Mouse (Mus musculus) gastrocnemius, adult 2 months (tissue): ENCODE data around the gene Mogat1. TPM values are rescaled to one million over a fixed set of nuclear protein-coding genes. Genes with fewer than 3 reads are reported as not detected.
A peak's percentile ranks its signal among the peaks of the same experiment; 100 is the strongest.
"Not testable (repeated sequence)": the region's sequence is repeated elsewhere in the genome, so short reads cannot be mapped to it uniquely, and the experiment has no call there.

Source experiments
- DNase-seq: peaks from one replicate; pipeline ENCODE4 v3.0.0; 2022
- H3K27ac ChIP-seq: fragments of 200-600 bp; 2 replicates; pipeline ENCODE4 v1.8.1; 2022; ENCODE audit warnings: mild to moderate bottlenecking
- H3K4me3 ChIP-seq: fragments of 200-600 bp; 2 replicates; pipeline ENCODE4 v1.8.1; 2022; ENCODE audit warnings: mild to moderate bottlenecking, moderate library complexity
- CTCF ChIP-seq: fragments of 200-600 bp; IDR thresholded peaks from 2 replicates; pipeline ENCODE4 v1.8.1; 2022; ENCODE audit warnings: antibody characterized with exemption, mild to moderate bottlenecking, moderate library complexity
- intact Hi-C: fragments of 180-260 bp; cut with DNase I; formaldehyde crosslinking; loops from one replicate; pipeline ENCODE4 v1.15.1; 2025
- total RNA-seq, 2 experiments: library from RNA; stranded (reverse); gene quantifications; 2 replicates each; pipeline ENCODE4 v1.2.3; 2021

The Mogat1 gene
- total RNA-seq, 2 experiments from 2014 or later: not detected

GRCm38 (mm10) chr1:78525189-78525886, 14.5 kb downstream of the Mogat1 start:
- no peak; the same call in none of the 2 replicates for TF ChIP-seq CTCF
- no peak overlapping the region for H3K27ac ChIP-seq
- peak overlapping the region; percentile 55 for H3K4me3 ChIP-seq
- intact Hi-C loops: no loop called here
- peak; percentile 71 for DNase-seq

- TF ChIP-seq CTCF: no peak
- DNase-seq: no peak
- intact Hi-C loops: no loop called here
- Histone ChIP-seq H3K27ac (no peak overlapping the region), H3K4me3 (no peak overlapping the region)
These were observed 17.6 kb downstream of the Mogat1 start for GRCm38 (mm10) chr1:78528356-78528755.

GRCm38 (mm10) chr1:78529011-78529410, 18.2 kb downstream of the Mogat1 start:
- no peak for DNase-seq
- no peak for TF ChIP-seq CTCF
- intact Hi-C loops: no loop called here

GRCm38 (mm10) chr1:78530500-78531215, 19.9 kb downstream of the Mogat1 start:
- no peak overlapping the region for H3K4me3 ChIP-seq
- TF ChIP-seq CTCF: peak; percentile 15; the same call in 1 of the 2 replicates
- DNase-seq: no peak
- intact Hi-C loops: no loop called here
- H3K27ac ChIP-seq: no peak overlapping the region

More at GRCm38 (mm10) chr1:78529011-78529410, 18.2 kb downstream of the Mogat1 start:
- no peak overlapping the region for H3K4me3 ChIP-seq
- H3K27ac ChIP-seq: no peak overlapping the region

GRCm38 (mm10) chr1:78532184-78532800, 21.5 kb downstream of the Mogat1 start:
- peak; percentile 68 for DNase-seq
- peak overlapping the region; percentile 69 for H3K27ac ChIP-seq
- no peak for TF ChIP-seq CTCF
- peak overlapping the region; percentile 55 for H3K4me3 ChIP-seq
- intact Hi-C loops: no loop called here

GRCm38 (mm10) chr1:78534428-78535150, 23.8 kb downstream of the Mogat1 start:
- intact Hi-C loops: loop anchor here (5.0 kb wide), 1 partner anchor 153 kb away; no protein-coding TSS in a partner anchor

GRCm38 (mm10) chr1:78536310-78537164, 25.7 kb downstream of the Mogat1 start:
- TF ChIP-seq CTCF: peak; percentile 82
- peak; percentile 85 for DNase-seq
- intact Hi-C loops: loop anchor here (1.0 to 5.0 kb wide), 2 partner anchors 121 to 151 kb away; partner anchors contain the start of gene Acsl3
- peak overlapping the region; percentile 77 for H3K27ac ChIP-seq
- peak overlapping the region; percentile 77 for H3K4me3 ChIP-seq

More at GRCm38 (mm10) chr1:78534428-78535150, 23.8 kb downstream of the Mogat1 start:
- DNase-seq: no peak
- no peak overlapping the region for H3K4me3 ChIP-seq
- no peak overlapping the region for H3K27ac ChIP-seq
- TF ChIP-seq CTCF: no peak

- Histone ChIP-seq H3K4me3 (peak overlapping the region; percentile 77), H3K27ac (peak overlapping the region; percentile 77)
- intact Hi-C loops: loop anchor here (1.0 to 5.0 kb wide), 2 partner anchors 120 to 150 kb away; partner anchors contain the start of gene Acsl3
- TF ChIP-seq CTCF: no peak
- DNase-seq: peak; percentile 79
These were observed 26.8 kb downstream of the Mogat1 start for GRCm38 (mm10) chr1:78537494-78538010.

GRCm38 (mm10) chr1:78538396-78538795, 27.6 kb downstream of the Mogat1 start:
- no peak for TF ChIP-seq CTCF
- Histone ChIP-seq H3K4me3 (no peak overlapping the region), H3K27ac (no peak overlapping the region; the same call in 1 of the 2 replicates)
- no peak for DNase-seq
- intact Hi-C loops: loop anchor here (5.0 kb wide), 1 partner anchor 149 kb away; no protein-coding TSS in a partner anchor

GRCm38 (mm10) chr1:78539166-78539565, 28.4 kb downstream of the Mogat1 start:
- Histone ChIP-seq H3K4me3 (no peak overlapping the region), H3K27ac (no peak overlapping the region)
- no peak for DNase-seq
- no peak for TF ChIP-seq CTCF
- intact Hi-C loops: loop anchor here (5.0 kb wide), 1 partner anchor 148 kb away; no protein-coding TSS in a partner anchor

- H3K27ac ChIP-seq, DNase-seq, intact Hi-C loops, H3K4me3 ChIP-seq: not testable (repeated sequence)
These were observed 32.8 kb downstream of the Mogat1 start for GRCm38 (mm10) chr1:78543631-78544030.
